Mouse (Mus musculus): ENCODE data around the gene Foxred1.

Gene Foxred1

DNA sequence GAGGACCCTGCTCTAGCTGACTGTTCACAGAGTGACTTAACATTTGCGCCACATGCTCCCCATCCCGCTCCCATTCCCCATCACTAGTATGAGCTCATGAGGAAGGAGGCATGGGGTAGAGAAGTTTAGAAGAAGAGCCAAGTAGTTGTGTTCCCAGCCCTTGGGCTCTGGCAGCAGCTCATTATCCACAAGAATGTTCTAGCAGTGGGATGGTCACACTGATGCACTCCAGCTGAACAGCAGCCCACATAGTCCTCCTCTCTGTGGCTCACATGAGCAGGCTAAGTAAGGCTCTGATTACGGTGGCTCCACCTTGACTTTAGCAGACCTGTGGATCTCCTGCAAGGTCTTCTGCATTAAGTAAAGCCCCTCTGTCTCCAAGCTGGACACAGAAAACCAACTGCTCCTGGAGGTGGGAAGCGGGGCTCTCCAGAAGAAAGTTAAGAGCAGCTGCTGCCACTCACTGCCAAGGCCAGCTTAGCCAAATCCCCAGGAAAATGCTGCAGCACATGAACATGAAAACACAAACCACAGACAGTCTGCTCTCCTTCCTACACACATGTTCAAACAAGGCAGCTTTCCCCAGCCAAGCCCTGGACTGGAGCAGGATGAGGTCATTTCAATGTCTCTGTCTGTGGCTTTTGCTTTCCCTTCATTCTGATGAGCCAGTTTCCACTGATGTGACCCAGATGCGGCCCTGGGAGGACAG is 54.7 kb downstream of the Foxred1 start:
- no peak for DNase-seq (ENCODE audit: low read depth in 2 of 2, low spot score in 2 of 2)
